Mouse (Mus musculus) embryo, embryonic 11.5 days (tissue): ENCODE data around the gene Mogat1.
"Not testable (repeated sequence)": the region's sequence is repeated elsewhere in the genome, so short reads cannot be mapped to it uniquely, and the experiment has no call there.

ENCODE experiments used
- DNase-seq: peaks from one replicate; pipeline ENCODE4 v3.0.0-alpha.2; 2012; ENCODE audit warnings: low read depth, low spot score

The Mogat1 gene

GRCm38 (mm10) chr1:78536310-78537164, 25.7 kb downstream of the Mogat1 start:
- peak; percentile 56 for DNase-seq

- peak; percentile 22 for DNase-seq
Observed at GRCm38 (mm10) chr1:78537494-78538010, 26.8 kb downstream of the Mogat1 start.

- DNase-seq = no peak
Observed at GRCm38 (mm10) chr1:78538396-78538795, 27.6 kb downstream of the Mogat1 start.

GRCm38 (mm10) chr1:78539166-78539565, 28.4 kb downstream of the Mogat1 start:
- DNase-seq = no peak

GRCm38 (mm10) chr1:78543631-78544030, 32.8 kb downstream of the Mogat1 start:
- not testable (repeated sequence) for DNase-seq

- no peak for DNase-seq
Observed at GRCm38 (mm10) chr1:78546258-78546657, 35.5 kb downstream of the Mogat1 start.

- DNase-seq = no peak
Observed at GRCm38 (mm10) chr1:78548961-78549360, 38.2 kb downstream of the Mogat1 start.

GRCm38 (mm10) chr1:78554012-78554666, 43.3 kb downstream of the Mogat1 start:
- DNase-seq = no peak

- no peak for DNase-seq
Observed at GRCm38 (mm10) chr1:78566963-78567362, 56.2 kb downstream of the Mogat1 start.

GRCm38 (mm10) chr1:78567421-78567820, 56.6 kb downstream of the Mogat1 start:
- DNase-seq = no peak

GRCm38 (mm10) chr1:78567834-78568507, 57.2 kb downstream of the Mogat1 start:
- peak; percentile 11 for DNase-seq

GRCm38 (mm10) chr1:78569617-78570016, 58.8 kb downstream of the Mogat1 start:
- DNase-seq = no peak

- DNase-seq = no peak
Observed at GRCm38 (mm10) chr1:78585080-78585479, 74.3 kb downstream of the Mogat1 start.

GRCm38 (mm10) chr1:78586986-78587385, 76.2 kb downstream of the Mogat1 start:
- no peak for DNase-seq
